In the genomic region with DNA sequence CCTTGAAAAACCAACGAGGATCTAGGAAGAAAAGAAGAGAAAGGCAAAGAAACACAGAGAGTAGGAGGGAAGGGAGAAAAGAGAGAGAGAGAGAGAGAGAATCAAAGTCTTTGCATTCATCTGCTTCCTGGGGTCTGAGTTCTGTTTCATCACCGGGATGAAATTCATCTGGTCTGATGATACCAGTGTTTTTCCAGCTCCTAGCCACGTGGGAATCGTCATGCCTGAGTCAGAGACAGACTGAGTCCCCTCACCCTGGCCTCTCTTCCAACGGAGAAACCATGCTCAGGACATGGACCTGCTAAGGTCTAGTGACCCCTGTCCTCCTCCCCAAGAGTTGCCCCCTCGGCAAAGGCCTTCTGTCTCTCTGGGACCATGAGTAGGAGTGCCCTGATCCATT, we compare ENCODE assay signal across 24 mouse cellular contexts. TPM values are rescaled to one million over a fixed set of nuclear protein-coding genes. Genes with fewer than 3 reads are reported as not detected.
A peak's percentile ranks its signal among the peaks of the same experiment; 100 is the strongest.
DNase-seq lines count a peak whose midpoint lies in the region; ATAC-seq and TF ChIP-seq lines count a peak whose summit lies in the region.
"Had no signal": no experiment of that assay in that cellular context is flagged by ENCODE, and none has a peak within 500 bp of the region (broad histone marks: within the 10 kb centered on the region; RNA-seq: fewer than 3 reads in every experiment).

No protein-coding gene starts in this region.

- ATAC-seq in lung, postnatal 0 days, result no peak
- ATAC-seq in stomach, postnatal 0 days (ENCODE audit: low FRiP score, low TSS enrichment), result no peak
- ATAC-seq: forebrain, embryonic 16.5 days; hindbrain, postnatal 0 days had no signal

- no peak overlapping the region for H3K4me2 ChIP-seq in lung, postnatal 0 days (replicated peaks; ENCODE audit: low read depth, low read length)
- H3K4me2 ChIP-seq in stomach, postnatal 0 days (replicated peaks; ENCODE audit: low read depth), result no peak overlapping the region
- H3K4me2 ChIP-seq: embryonic facial prominence, embryonic 13.5 days; forebrain, embryonic 12.5 days; hindbrain, embryonic 13.5 days had no signal

- no peaks in the 10 kb centered on the region for H3K9me3 ChIP-seq in lung, postnatal 0 days (ENCODE audit: low read length)
- no peaks in the 10 kb centered on the region for H3K9me3 ChIP-seq in stomach, postnatal 0 days (ENCODE audit: control insufficient read depth, low read length)
- H3K9me3 ChIP-seq: embryonic facial prominence, embryonic 13.5 days; forebrain, embryonic 12.5 days; hindbrain, embryonic 13.5 days had no signal

- no peak for TF ChIP-seq EP300 in lung, postnatal 0 days (IDR thresholded peaks at IDR 0.05)
- TF ChIP-seq EP300 in stomach, postnatal 0 days (optimal IDR thresholded peaks at IDR 0.05), result no peak

- no peak overlapping the region for H3ac ChIP-seq in C2C12 (ENCODE audit: control insufficient read depth, insufficient read length, low read depth)

- H3K4me1 ChIP-seq in lung, postnatal 0 days (ENCODE audit: insufficient read depth, low read depth, low read length), result peaks cover 17% of the 10 kb centered on the region; the same call in 1 of the 2 replicates
- peaks cover 2% of the 10 kb centered on the region; the same call in 1 of the 2 replicates for H3K4me1 ChIP-seq in stomach, postnatal 0 days (replicated peaks; ENCODE audit: control insufficient read depth, insufficient read depth)

- no peak overlapping the region for H3K9ac ChIP-seq in lung, postnatal 0 days (replicated peaks; ENCODE audit: low read depth)
- no peak overlapping the region for H3K9ac ChIP-seq in stomach, postnatal 0 days (ENCODE audit: low read length)
- H3K9ac ChIP-seq: embryonic facial prominence, embryonic 13.5 days; forebrain, embryonic 12.5 days; hindbrain, embryonic 13.5 days had no signal

- H3K27ac ChIP-seq in lung, postnatal 0 days (ENCODE audit: low read length), result no peak overlapping the region
- 0 out of 2 replicates have a peak overlapping the region, but pooled peaks have one; percentile 14 for H3K27ac ChIP-seq in stomach, postnatal 0 days (replicated peaks)
- H3K27ac ChIP-seq: embryonic facial prominence, embryonic 13.5 days; forebrain, embryonic 12.5 days; hindbrain, embryonic 13.5 days; hindbrain, postnatal 0 days had no signal

- H3K79me3 ChIP-seq in C2C12 (ENCODE audit: low read depth), result no peaks in the 10 kb centered on the region

- no peaks in the 10 kb centered on the region for H3K79me2 ChIP-seq in C2C12 (ENCODE audit: control insufficient read depth, insufficient read depth)

- WGBS in lung, postnatal 0 days, result 59% methylated on average over 6 of the region's 6 CpGs
- WGBS in stomach, postnatal 0 days, result 49% methylated on average over 6 of the region's 6 CpGs

- TF ChIP-seq CTCF in lung, postnatal 0 days (IDR thresholded peaks at IDR 0.05), result no peak
- TF ChIP-seq CTCF in C2C12 (IDR thresholded peaks at IDR 0.05; ENCODE audit: control insufficient read depth, insufficient read depth, insufficient read length), result no peak
- TF ChIP-seq CTCF in stomach, postnatal 0 days (IDR thresholded peaks at IDR 0.05; ENCODE audit: low read depth), result no peak

- DNase-seq in gastrocnemius, adult 18-20 months (ENCODE audit: low spot score), result peak; percentile 39
- DNase-seq in gastrocnemius, adult 8-10 months (ENCODE audit: low spot score in 2 of 2), result no peak
- DNase-seq in lung, postnatal 0 days (ENCODE audit: low spot score), result peak; percentile 19
- DNase-seq in lung, postnatal 14 days, result no peak
- DNase-seq in stomach, postnatal 0 days (ENCODE audit: low spot score), result no peak
- no peak for DNase-seq in embryo, embryonic 10 days (ENCODE audit: low spot score)
- DNase-seq: adrenal gland, postnatal 10 days; cerebellum, adult 11 months; cerebellum, adult 8-10 months; gastrocnemius, postnatal 10 days; heart, postnatal 10 days had no signal

- H3K4me3 ChIP-seq in lung, postnatal 0 days (ENCODE audit: low read depth, low read length), result no peak overlapping the region
- no peak overlapping the region for H3K4me3 ChIP-seq in C2C12 (ENCODE audit: insufficient read depth, poor library complexity, severe bottlenecking)
- H3K4me3 ChIP-seq in stomach, postnatal 0 days (ENCODE audit: low read depth, low read length), result no peak overlapping the region
- H3K4me3 ChIP-seq: embryonic facial prominence, embryonic 13.5 days; forebrain, embryonic 12.5 days; hindbrain, embryonic 13.5 days had no signal

- no peaks in the 10 kb centered on the region for H3K36me3 ChIP-seq in lung, postnatal 0 days (ENCODE audit: insufficient read depth, low read length)
- no peaks in the 10 kb centered on the region for H3K36me3 ChIP-seq in C2C12 (ENCODE audit: control insufficient read depth, insufficient read depth)
- H3K36me3 ChIP-seq in stomach, postnatal 0 days (ENCODE audit: control insufficient read depth, insufficient read depth, low read length), result no peaks in the 10 kb centered on the region
- H3K36me3 ChIP-seq: embryonic facial prominence, embryonic 13.5 days; forebrain, embryonic 12.5 days; G1E; hindbrain, embryonic 13.5 days had no signal

- no peaks in the 10 kb centered on the region for H3K27me3 ChIP-seq in lung, postnatal 0 days (replicated peaks; ENCODE audit: insufficient read depth, low read length)
- no peaks in the 10 kb centered on the region for H3K27me3 ChIP-seq in C2C12 (ENCODE audit: control insufficient read depth, insufficient read depth, insufficient read length)
- no peaks in the 10 kb centered on the region for H3K27me3 ChIP-seq in stomach, postnatal 0 days (ENCODE audit: control insufficient read depth, insufficient read depth, low read length)
- H3K27me3 ChIP-seq: embryonic facial prominence, embryonic 13.5 days had no signal

TF ChIP-seq in C2C12, 6 proteins besides CTCF, POLR2A, EP300 and RAD21:
- TF ChIP-seq CEBPB (IDR thresholded peaks at IDR 0.05; ENCODE audit: low read depth), result peak; percentile 20
- TF ChIP-seq USF1 (IDR thresholded peaks at IDR 0.05; ENCODE audit: low read depth), result peak; percentile 49
- no peak for TF ChIP-seq MYOD1 (IDR thresholded peaks at IDR 0.05; ENCODE audit: control insufficient read depth, insufficient read length, low read depth)
- peak; percentile 63 for TF ChIP-seq MAX (IDR thresholded peaks at IDR 0.05)

RNA-seq across cellular contexts. Expression of a gene that starts 16.5 kb away (rescaled TPM):
- total RNA-seq in gastrocnemius, adult 18-20 months (2021), result under 1 TPM; 0.33 to 0.39 TPM
- under 1 TPM; 0.27 to 0.35 (median 0.33) TPM for total RNA-seq in gastrocnemius, adult 8-10 months (2022)
- polyA plus RNA-seq in lung, postnatal 0 days (2015; fragmentation: Nextera tagmentation; extraction: Ambion mirVana), result 2.1 and 2.5 TPM in 2 replicates
- 1.2 TPM for polyA plus RNA-seq in C2C12 (2012; fragmentation: generic; extraction: Trizol)
- polyA plus RNA-seq in stomach, postnatal 0 days (2015; fragmentation: Nextera tagmentation; extraction: Ambion mirVana), result 4.0 and 4.1 TPM in 2 replicates
- total RNA-seq: hematopoietic stem cell, adult 5-6 weeks had no signal

RNA-seq across cellular contexts. Expression of a gene that starts 56.3 kb away (rescaled TPM):
- not detected for total RNA-seq in gastrocnemius, adult 18-20 months (2021)
- under 1 TPM in 1 of 4 experiments, not detected in 3; 0.34 TPM for total RNA-seq in gastrocnemius, adult 8-10 months (2022)
- 0.26 and 0.37 TPM in 2 replicates for polyA plus RNA-seq in lung, postnatal 0 days (2015; fragmentation: Nextera tagmentation; extraction: Ambion mirVana)
- 2.1 TPM for polyA plus RNA-seq in C2C12 (2012; fragmentation: generic; extraction: Trizol)
- 1.8 and 2.3 TPM in 2 replicates for polyA plus RNA-seq in stomach, postnatal 0 days (2015; fragmentation: Nextera tagmentation; extraction: Ambion mirVana)
- total RNA-seq: adrenal gland, postnatal 10 days; adrenal gland, postnatal 4 days; G1E; heart, adult 8-10 months; heart, postnatal 10 days; hematopoietic stem cell, adult 5-6 weeks had no signal
- polyA plus RNA-seq: embryonic facial prominence, embryonic 13.5 days; forebrain, embryonic 12.5 days; forebrain, embryonic 16.5 days; frontal cortex, adult 2 months; G1E; heart, embryonic 14.5 days; hindbrain, postnatal 0 days; intestine, embryonic 14.5 days had no signal

Comparison
In these comparisons a context has a peak if more than half of its experiments do, and no peak if none do; other contexts are left out.
1. DNase-seq: peak in gastrocnemius, adult 18-20 months (single experiment) and lung, postnatal 0 days (single experiment); none in gastrocnemius, adult 8-10 months (0 of 2), lung, postnatal 14 days (single experiment), stomach, postnatal 0 days (single experiment) and embryo, embryonic 10 days (single experiment).